Mouse (Mus musculus) left cerebral cortex, adult 18-20 months (tissue): ENCODE measurements around the gene Casq1. TPM values are rescaled to one million over a fixed set of nuclear protein-coding genes. Genes with fewer than 3 reads are reported as not detected.

Source experiments
- DNase-seq, 2 experiments: peaks; one replicate each; pipeline ENCODE4 v3.0.0; 2021 to 2022; ENCODE audit warnings: low spot score in 2 of 2, mixed read lengths in 1 of 2
- total RNA-seq, 2 experiments: library from RNA; stranded (reverse); gene quantifications; 2 replicates each; pipeline ENCODE4 v1.2.3; 2021

Casq1 gene
- total RNA-seq, 2 experiments from 2014 or later = 0.63 TPM; not detected in 1

DNA sequence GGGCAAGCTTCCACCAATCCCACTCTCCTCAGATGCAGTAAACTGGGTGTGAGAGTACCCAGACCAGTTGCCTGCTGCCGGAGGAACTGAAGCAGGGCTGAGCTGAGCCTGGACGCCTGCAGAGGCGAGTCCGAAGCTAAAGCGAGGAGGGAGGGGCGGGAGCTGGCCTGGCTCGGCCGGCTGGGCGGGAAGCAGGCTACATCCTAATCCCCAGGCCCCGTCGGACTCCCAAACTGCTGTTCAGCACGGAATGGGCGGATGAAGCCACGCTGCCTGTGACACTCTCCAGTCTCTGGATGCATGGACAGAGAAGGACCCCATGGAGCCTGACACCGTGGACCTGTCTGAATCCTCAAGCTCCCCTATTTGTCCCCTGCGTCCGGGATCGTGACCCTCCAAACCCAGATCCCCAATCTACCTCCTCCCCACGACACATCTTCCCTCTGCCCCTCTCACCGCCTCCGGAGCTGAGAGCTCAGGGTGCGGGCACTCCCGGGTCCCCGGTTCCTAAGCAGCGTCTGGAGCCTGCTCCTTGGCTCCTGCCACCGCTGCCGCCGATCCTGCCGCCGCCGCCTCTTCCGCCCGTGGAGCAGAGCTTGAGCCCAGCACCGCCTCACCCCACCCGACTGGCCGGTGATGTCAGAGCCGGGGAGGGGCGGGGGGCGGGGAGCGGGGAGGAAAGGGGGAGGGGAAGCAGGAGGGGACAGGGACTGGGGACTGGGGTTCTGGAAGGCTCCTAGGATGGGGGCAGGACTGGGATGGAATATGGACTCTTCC is 13.3 kb downstream of the Casq1 start, which contains the start of gene Pea15a:
Pea15a (minus strand) TSS at position 664 of the 777 bp plus-strand sequence.
- peak; percentile 78 to 87 for DNase-seq

DNA sequence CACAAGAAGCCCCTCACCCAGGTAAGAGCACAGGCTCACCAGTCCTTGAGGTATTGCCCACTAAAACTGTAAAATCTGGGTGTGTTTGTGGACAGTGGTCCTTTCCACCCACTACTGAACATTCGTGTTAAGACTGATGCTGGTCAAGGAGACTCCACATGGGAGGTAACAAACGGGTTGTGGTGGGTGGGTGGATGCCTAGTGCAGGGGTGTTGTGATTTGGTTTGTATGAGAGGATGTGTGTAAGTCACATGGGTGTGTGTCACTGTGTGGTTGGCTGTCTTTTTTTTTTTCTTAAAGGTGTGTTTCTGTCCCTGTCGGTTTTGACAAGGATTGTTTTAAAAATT is 14.0 kb downstream of the Casq1 start:
- DNase-seq = no peak

DNA sequence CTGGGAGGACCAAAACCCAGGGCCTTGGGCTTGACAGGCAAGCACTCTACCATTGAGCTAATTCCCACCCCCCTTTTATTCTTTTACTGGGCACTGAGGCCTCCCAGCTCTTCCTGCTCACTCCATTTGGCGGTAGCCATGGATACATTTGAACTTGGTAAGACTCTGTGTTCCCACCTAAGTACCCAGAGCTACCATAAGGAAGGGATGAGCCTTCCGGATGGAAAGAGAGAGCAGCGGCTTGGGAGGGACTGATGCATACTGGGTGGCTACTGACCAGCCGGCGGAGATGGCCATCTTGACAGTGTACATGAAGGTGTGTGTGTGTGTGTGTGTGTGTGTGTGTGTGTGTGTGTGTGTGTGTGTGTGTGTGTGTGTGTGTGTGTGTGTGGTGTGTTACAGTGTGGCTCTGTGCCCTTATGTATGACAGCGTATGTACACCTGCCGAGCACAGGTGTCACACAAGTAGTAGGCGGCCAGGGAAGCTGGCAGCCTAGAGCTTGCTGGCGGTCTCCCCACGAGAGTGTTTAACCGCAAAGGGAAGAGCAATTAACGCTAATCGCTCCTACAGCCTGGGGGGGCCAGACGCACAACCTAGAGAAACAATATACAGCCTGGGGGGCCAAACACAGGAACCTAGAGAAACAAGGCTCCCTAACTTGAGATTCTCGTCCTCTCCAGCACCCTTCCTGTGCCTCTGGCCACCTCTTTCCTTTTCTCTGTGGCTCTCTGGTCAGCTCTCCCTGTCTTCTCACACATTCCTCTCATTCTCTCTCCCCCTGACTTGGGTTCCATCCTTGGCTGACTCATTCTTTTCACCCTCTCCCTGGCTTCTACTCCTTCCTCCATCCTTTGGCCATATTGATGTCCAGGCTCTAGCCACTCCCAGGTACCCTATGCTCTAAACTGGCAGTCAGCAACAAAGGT is 14.6 kb downstream of the Casq1 start:
- DNase-seq = no peak

DNA sequence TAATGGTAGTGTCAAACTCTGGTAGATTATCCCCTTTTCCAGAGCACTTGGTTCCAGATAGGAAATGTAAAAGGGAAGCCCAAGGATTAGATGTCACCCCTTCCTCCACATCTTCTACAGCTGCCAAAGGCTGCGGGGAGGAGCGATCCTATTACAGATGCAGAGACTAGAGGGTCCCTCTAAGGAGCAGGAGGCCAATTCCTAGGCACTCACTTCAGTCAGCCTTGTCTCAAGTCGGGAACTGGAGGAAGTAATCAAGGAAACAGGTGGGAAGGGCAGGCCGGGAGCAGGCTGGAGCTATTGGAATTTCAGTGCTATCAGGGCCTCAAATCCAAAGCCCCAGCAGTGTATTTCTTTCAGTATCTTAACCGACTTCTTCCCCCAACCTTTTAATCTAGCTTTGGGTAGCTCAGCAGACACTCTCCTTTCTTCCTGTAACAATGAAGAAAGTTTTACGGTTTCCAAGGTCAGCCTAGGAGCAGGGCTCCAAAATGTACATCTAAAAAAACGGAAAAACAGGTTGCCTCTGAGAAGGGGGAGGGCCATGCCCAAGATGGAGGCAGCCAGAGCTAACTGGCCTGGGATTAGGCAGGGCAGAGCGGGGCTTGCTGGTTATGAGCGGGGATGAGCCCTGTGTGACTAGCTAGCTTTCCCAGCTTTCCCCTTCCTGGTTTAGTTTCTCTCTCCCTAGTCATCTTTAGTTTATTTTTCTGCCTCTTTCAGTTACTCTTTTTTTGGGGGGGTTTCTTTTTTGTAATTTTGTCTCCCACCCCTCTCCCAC is 15.4 kb downstream of the Casq1 start:
- DNase-seq = no peak

DNA sequence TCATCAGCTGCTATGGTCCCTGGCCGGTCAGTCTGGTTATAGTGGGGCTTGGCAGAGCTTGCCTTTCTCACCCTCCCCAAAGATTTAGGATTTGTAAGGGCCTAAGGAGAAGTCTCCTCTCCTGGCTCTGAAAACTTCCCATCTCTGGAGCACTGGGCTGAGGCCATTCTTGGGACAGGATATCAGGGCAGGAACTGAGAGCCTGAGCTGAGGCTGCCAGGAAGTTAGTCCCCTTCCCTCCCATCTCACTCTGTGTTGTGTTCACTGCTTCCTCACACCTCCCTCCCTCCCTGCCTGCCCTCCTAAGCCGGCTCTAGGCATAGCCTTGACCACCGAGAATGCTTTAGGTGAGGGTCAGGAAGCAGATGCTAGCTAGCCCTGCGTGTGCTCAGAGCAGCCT is 16.1 kb downstream of the Casq1 start:
- no peak for DNase-seq

DNA sequence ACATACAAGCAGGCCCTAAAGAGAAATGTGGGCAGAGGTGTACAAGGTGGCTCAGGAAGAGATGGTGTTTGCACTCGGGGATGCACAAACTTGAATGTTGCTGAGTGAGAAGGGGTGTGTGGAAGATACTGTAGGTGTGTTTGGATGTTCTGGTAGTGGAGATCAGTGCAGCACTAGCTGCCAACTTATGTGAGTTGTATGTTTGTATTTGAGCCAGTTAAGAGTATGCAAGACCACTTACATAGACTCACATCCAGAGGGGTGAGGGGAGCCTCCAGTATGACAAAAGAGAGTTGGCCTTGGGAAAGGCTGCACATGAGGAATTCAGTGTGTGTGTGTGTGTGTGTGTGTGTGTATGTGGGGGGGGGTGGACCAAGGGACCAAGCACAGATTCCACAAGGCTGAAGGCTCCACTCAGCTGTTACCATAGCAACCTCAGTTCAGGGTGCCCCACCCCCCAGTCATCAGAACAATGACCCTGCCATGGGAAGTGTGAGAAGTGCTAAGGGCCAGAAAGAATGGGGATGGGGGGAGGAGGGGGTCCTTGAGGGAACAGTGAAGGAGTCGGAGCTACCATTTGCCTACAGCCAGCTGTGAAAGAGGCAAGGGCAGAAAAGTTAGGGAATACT is 16.7 kb downstream of the Casq1 start:
- DNase-seq = no peak

DNA sequence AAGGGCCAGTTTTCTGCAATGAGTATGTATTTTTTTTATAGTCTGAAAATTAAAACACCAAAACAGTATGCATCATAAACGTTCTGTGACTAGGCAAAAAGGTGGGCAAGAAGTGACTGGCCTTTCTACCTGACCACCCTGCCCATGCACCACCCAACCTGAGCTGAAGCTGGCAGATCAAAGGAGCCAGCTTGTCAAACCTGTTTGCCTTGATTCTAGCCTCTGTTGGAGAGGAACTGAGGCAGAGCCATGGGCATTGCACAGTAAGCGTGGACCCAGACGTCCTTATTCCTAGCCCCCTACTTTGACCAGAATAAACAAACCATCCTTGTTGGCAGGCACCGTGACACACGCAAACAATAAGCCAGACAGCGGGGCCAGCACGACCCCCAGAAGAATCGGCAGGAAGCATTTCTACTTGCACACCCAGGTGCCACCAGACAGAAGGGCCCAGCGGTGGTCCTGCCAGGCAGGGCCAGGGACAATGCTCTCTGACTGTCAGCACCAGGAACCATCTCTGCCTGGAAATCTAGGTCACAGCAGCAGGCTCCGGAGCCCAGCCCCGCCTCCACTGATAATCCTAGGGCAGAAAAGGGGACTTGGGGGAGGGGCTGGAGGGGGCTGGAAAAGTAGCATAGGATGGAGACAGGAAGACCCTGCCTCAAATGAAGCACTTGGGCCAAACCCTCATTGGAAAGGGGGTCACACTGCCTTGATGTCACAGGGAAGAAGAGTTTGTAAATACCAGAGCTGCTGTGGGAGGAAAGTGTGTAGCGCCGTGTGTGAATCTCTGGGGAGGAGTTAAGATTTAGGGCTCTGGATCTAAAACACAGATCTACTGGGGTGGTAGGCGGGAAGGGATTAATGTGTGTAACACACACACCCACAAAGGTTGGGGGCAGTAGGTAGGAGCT is 17.4 kb downstream of the Casq1 start:
- DNase-seq = no peak

DNA sequence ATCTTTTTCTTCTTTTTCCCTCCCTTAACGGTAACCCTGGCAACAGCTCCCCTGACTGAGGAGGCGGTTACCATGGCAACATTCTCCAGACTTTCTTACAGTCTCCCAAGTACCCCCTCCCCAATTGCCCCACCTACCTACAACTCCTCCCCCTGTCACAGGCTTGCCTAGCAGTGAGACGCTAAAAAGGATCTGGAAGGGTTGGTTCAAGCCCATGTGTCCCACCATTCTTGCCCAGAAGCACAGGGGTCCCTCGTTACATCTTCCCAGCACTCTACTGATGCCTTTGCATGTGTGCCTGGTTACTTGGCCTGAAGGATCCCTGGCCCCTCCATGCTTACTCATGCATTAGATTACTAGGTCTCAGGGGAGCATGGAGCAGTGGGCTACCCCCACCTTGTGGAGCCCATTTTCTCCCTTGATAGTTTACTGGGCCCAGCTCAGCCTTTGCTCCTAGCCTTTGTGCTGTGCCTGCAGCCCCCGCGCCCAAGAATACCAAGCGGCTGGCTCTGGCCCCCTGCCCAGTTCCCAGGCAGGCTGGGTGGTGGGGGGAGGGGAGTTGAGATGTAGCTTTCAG is 18.7 kb downstream of the Casq1 start:
- peak; percentile 73 to 77 for DNase-seq

DNA sequence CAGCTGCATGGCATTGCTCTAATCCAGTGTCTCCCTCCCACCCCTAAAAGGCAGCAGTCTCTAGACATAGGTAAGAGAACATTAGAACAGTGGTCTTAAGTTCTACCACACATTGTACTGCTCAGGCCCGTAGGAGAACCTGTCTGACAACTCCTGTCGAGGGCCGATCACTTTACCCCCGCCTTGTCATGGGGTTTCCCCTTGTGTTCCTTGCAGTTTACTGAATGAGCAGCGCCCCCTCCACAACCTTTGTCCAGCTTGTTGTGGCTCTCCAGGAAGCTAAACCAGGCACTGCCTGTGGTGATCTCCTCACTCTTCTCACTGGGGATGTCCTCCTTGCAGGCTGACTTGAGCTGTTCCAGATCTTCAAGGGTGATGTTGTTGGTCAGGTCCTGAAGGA is 19.5 kb downstream of the Casq1 start:
- no peak for DNase-seq

DNA sequence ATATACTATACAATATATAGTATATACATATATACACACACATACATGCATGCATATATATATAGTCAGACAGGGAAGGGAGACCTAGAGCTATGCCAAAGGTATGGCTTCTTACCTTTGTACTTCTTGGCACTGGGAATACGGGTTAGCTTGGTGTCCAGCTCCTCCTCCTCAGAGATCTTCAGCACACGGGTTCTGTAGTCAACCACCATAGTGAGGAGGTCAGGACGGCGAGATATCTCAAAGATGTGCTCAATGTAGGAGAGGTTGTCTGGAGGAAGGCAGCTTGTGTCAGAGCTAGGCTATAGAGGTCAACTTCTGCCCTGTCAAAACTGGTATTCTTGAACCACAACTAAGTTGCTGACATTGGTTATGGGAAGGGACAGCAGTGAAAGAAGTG is 20.7 kb downstream of the Casq1 start:
- no peak for DNase-seq

DNA sequence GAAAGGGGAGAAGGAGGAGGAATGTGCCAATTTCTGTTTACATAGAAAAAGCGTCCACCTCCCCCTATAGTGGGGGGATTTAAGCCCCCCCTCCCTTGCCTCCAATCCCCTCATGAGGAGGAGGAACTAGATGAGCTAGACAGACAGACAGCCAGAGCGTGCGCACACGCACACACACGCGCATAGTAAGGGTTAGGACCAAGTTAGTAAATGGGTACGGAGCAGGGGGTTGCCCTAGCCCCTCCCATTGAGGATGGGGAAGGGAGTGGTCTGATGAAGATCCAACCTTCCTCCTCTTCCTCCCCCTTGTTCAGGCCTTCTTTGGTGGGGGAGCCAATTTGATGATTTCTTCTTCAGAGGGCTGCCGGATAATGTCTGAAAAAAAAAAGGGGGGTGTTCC is 21.4 kb downstream of the Casq1 start:
- DNase-seq = no peak

DNA sequence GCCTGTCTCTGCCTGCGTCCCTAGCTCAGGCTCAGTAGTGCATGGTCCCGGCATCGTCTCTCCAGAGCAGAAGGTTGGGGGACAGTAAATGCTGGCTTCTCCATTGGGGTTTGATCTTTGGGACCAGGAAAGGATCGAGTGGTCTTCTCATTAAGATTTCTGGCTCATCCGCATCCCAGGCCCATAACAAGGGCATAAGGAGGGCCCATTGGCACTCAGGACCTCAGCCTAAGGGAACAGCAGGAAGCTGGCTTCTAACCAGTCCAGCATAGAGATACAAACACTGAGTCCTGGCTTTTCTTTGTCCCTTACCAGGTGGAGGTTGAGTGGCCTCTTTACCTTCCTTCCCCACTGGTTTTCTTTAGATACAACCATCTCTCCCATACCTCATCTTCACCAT is 21.8 kb downstream of the Casq1 start:
- DNase-seq = no peak

DNA sequence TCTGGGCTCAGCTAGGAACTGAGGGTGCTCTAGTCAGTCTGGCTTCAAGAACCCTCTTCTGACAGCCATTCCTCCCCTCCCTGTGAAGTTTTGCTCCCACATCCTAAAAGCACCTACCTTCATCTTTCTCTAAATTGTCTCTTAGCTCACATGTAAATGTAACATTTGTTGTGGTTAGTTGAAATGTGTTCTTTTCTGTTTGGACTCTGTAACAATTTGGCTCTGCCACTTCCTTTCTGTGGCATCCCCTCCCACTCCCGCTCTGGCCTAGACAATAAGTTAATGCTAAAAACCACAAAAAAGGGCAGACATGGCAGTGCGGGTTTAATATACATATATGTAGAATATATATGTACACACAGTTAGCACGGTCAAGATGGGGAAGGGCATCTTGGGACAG is 22.5 kb downstream of the Casq1 start:
- no peak for DNase-seq

DNA sequence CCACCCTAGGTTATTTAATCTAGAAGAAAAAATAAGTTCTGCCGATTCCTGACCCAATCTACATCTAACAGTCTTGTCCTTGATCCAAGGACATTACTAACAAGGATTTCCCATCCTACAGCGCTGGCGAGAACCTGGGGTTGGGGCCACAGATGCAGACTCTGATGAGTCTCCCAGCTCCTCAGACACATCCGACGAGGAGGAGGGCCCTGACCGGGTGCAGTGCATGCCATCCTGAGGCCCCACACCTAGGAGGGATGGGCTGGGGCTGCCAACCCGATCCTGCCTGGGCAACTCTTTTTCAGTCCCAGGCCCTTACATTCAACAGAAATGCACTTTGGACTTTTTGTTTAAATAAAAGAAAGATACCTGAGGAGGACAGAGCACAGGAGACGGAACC is 25.2 kb downstream of the Casq1 start:
- DNase-seq = no peak

DNA sequence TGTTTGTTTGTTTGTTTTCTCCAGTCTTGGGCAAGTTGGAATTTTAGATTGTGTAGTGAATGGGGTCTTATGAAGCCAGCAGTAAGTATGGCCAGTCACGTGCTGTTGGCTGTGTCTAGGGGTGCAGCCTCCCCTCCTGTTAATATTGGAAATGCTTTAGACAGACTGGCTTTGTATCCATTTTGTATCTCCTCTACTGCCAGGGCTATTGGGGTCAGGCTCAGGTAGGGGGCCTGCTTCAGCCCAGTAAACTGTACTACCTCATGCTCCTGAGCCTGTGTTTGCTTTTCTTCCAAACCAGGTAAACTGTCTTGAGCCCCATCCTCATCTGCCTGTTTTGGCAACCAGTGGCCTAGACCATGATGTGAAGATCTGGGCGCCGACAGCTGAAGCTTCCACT is 27.5 kb downstream of the Casq1 start:
- DNase-seq = no peak

DNA sequence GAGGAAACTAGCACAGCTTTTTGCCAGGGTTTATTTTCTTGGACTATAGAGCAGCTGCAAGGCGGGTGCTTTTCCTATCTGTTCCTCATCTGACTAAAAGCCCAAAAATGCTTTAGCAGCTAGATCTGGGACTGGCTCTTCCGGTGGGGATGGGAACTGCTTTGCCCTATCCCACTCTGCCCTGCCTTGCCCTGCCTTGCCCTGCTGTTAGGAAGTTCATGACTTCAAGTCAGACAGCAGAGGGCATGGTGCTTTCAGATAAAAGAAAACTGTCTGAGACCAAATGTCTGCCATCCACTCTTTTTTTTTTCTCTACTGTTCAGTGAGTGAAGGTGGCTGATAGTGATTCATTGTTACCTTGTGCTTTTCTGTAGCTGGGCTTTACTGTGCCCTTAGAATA is 28.1 kb downstream of the Casq1 start:
- no peak for DNase-seq

DNA sequence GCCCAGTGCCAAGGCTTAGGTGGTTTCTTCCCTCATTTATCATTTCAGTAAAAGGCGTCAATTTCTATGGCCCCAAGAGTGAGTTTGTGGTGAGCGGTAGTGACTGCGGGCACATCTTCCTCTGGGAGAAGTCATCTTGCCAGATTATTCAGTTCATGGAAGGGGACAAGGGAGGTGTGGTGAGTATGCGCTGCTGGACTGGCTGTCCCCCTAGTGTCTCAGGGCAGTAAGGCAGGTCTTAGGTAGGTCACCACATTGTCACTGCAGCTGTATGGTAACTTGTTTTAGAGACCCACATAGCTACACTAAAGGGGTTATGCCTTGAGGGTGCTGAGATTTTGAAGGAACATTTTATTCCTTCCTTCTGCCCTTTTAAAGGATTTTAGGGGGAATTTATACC is 30.8 kb downstream of the Casq1 start:
- no peak for DNase-seq

DNA sequence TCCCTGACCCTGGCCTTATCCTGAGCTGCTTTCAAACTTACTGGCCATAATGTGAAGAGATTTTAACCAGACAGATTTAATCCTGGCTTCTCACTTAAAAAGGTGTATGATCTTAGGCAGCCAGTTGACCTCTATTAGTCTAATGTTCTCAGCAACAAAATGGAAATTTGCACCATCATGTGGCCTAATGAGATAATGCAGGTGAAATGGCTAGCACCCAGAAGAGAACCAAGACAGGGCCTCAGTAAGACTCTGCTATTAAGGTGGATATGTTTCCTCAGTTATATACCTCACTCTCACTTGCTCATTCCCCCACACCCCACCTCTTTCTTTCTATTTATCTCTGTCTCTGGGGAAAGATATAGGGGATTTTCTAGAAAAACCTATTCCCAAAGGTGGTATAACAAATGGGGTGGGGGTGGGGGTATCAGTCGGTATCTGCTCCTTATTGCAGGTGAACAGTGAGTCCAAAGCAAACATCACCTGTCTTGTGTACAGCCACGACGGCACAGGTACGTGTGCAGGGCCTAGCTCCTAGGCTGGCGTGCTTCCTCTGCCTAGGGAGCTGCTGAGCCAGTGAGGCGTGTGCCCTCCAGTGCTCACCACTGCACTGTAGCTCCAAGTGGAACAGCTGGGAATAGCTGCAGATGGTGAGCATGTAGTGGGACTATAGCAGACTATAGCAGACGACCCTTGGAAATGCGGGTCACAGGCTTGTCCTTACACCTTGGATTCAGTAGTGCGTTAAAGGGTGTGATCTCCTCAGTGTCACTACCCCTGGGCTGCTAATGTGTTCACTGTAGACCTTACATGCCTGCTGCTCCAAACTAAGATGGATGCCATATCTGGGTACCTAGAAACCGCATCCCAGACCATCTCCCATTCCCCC is 33.0 kb downstream of the Casq1 start:
- no peak for DNase-seq

DNA sequence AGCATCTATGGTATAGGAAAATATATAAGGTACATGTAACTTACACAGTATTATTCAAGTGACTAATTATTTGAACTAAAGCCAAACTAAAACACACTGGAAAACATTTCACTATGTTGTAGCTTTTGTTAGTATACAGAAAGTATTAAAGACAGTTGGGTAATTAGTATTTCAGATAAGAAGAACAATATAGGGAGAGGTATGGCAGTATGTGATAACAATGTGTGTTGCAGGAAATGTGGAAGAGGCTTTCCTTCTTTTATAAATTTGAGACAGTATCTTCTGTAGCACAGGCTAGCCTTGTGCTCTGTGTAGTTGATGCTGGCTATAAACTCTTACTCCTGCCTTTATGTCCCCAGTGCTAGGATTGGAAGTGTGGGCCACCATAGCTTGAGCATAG is 35.8 kb downstream of the Casq1 start:
- DNase-seq = no peak
